Mouse (Mus musculus): Measurements from ENCODE around the gene Krtap3-3. TPM values are rescaled to one million over a fixed set of nuclear protein-coding genes. Genes with fewer than 3 reads are reported as not detected.
A peak's percentile ranks its signal among the peaks of the same experiment; 100 is the strongest.
"Not testable (repeated sequence)": the region's sequence is repeated elsewhere in the genome, so short reads cannot be mapped to it uniquely, and the experiment has no call there.

The Krtap3-3 gene
- polyA plus RNA-seq (2012; rRNA removed): not detected in 2 replicates

DNA sequence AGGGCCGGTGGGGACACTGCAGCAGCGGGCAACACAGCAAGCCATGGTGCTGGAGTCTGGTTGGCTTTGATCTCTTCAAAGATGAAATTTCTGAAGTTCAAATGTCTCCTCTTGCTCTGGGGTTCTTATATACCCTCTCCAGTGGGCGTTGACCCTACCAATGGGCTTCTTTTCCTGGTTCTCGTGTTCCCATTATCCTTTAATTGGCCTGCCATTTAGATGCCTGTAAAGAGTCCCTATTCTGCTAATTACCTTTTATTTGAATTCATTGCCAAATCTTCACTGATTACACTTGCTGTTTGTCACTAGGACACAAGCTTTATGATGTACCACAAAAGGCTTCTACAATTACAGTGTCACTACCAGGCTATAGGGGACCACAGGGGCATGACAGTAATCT, at the start of gene Krtap3-3:
Krtap3-3 (minus strand) TSS at position 101 of the 400 bp plus-strand sequence.
- no peak for DNase-seq (ENCODE audit: low spot score)

DNA sequence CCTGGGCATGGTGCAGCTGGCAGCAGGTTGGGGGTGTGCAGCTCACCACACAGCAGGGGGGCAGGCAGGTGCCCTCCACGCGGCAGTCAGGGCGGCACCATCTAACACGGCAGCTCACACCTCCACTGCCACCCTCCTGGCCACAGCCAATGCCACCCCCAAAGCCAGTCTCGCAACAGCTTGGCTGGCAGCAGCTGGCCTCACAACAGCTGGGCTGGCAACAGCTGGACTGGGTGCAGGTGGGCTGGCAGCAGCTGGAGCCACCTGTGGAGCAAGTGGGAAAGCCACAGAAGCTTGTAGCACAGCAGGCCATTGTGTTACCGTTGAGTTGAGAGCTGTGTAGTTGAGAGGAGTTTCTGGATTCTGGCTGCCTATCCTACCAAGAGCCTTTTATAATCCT, 47.1 kb upstream of the Krtap3-3 start, which contains the start of gene Krtap9-3:
Krtap9-3 (minus strand) TSS at position 364 of the 400 bp plus-strand sequence.
- DNase-seq (ENCODE audit: low spot score): not testable (repeated sequence)

DNA sequence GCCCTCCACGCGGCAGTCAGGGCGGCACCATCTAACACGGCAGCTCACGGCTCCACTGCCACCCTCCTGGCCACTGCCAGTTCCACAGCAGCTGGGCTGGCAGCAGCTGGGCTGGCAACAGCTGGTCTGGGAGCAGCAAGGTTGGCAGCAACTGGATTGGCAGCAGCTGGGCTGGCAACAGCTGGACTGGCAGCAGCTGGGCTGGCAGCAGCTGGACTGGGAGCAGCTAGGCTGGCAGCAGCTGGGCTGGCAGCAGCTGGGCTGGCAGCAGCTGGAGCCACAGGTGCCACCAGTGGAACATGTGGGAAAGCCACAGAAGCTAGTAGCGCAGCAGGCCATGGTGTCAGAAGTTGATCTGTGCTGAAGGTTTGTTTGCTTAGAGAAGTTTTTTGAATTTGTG, 40.3 kb upstream of the Krtap3-3 start, which contains the start of gene Krtap1-3:
Krtap1-3 (minus strand) TSS at position 359 of the 400 bp plus-strand sequence.
- DNase-seq (ENCODE audit: low spot score): no peak

DNA sequence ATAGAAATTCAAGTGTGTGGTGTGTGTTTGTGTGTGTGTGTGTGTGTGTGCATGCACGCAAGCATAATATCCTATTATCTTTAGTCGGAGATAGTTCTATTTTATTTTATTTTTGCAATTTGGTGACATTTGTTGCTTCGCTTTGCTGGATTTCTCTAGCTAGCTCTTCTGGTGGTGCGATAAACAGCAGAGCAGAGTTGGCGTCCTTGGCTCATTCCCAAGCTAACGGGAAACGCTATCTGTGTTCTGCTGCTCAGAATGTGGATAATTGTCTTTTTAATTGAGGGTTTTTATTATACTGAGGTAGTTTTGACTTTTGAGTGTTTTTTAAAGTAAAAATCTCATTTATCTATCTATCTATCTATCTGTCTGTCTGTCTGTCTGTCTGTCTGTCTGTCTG, 34.4 kb upstream of the Krtap3-3 start:
- DNase-seq (ENCODE audit: low spot score): no peak

DNA sequence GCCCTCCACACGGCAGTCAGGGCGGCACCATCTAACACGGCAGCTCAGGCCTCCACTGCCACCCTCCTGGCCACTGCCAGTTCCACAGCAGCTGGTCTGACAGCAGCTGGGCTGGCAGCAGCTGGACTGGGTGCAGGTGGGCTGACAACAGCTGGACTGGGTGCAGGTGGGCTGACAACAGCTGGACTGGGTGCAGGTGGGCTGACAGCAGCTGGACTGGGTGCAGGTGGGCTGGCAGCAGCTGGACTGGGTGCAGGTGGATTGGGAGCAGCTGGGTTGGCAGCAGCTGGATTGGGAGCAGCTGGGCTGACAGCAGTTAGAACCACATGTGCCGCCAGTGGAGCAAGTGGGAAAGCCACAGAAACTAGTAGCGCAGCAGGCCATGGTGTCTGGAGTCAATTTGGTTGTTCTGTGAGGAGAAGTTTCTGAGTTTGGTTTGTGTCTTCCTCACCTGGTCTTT, 32.6 kb upstream of the Krtap3-3 start, which contains the start of gene Krtap1-4:
Krtap1-4 (minus strand) TSS at position 410 of the 460 bp plus-strand sequence.
- no peak for DNase-seq (ENCODE audit: low spot score)

DNA sequence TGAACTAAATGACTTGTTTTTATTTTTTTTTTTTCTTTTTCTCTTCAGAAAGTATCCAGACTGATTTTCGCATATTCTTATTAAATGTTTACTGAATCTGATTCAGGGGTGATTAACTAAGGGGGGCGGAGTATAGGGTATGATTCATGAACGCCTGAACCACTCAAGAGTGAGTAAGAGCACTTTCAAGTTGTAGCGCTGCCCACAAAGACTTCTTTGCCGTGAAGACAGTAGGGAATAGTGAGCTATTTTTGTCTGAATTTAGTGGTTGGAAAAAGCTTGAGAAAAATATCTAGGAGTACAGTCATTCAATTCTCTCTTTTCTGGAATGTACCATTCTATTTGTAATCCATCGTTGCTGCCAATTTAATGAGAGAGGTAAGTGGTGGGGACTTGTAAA, 30.9 kb upstream of the Krtap3-3 start:
- DNase-seq (ENCODE audit: low spot score): no peak

DNA sequence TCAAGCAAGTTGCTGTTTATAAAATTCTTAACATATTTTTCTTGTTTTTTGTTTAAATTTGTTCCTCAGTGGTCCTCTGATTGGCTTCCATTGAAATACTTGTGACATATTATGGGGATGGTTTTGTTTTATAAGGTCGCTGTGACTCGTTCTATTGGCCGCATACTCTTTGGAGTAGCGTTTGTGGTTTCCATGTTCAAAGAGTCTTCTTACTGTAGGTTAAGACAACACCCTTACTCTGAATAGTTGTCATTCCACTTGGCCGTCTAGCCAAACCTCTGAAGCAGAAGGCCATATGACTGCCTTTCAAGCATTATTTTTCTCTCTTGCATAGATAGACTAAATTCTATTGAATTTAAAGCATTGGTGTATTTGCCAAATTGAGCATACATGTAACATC, 30.4 kb upstream of the Krtap3-3 start:
- DNase-seq (ENCODE audit: low spot score): no peak

DNA sequence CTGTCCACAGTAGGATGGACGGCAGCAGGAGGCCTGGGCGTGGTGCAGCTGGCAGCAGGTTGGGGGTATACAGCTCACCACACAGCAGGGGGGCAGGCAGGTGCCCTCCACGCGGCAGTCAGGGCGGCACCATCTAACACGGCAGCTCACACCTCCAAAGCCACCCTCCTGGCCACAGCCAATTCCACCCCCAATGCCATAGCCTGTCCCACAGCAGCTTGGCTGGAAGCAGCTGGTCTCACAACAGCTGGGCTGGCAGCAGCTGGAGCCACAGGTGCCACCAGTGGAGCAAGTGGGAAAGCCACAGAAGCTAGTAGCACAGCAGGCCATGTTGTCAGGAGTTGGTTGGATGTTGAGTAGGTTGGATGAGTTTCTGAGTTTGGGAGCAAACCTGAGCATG, 30.0 kb upstream of the Krtap3-3 start, which contains the start of gene Krtap1-5:
Krtap1-5 (minus strand) TSS at position 381 of the 400 bp plus-strand sequence.
- DNase-seq (ENCODE audit: low spot score): no peak

DNA sequence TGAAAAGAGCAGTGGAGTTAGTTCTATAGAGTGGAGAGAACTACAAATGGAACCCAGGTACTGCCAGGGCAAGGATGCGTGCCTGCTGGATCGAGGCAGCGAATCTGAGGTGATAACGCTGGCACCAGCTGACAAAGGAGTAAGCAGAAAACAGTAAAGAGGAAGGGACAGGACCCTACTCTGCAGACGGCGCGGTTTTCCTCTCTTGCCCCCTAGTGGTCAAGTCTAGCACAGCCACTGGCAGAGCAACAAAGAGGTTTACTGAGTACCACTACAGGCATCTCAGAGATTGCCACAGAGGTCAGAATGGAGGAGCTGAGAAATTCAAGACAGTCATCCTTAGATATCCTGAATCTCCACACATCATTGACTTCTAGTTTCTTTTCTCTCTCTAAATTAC, 23.4 kb upstream of the Krtap3-3 start:
- peak; percentile 54 for DNase-seq (ENCODE audit: low spot score)

DNA sequence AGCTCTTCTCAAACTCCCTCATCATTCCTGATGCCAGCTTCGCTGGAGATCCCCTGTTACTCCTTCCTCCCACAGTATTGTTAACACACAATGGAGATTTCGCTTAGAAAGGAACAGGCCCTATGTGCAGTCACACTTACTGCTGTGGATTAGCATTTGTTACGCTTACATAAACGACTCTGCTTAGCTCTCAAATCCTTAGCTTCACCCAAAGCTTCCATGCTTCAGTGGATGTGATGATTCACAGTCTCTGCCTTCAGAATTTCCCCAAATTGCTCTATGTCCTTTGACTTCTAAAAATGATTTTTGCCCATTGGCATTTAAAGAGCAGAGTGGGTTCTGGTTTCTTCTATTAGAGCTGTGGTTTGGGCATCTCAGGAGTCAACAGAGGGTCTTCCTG, 22.5 kb upstream of the Krtap3-3 start:
- DNase-seq (ENCODE audit: low spot score): no peak

DNA sequence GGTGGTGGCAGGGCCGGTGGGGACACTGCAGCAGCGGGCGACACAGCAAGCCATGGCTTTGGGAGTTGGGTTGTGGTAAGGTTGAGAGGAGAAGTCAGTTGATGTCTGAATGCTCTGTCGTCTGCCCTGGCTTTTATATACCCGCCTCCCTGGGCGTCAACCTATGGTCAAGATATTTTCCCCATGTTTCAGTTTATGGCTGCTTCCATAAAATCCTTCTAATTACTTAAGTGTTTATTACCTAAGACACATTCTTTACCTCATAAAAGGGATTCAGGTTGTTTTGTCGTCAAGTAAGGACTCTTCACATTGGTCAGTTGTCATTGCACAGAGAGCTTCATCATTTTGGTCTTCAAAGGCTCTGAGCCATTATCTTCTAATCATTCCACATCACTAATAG, 15.9 kb upstream of the Krtap3-3 start, which contains the start of gene Krtap3-1:
Krtap3-1 (minus strand) TSS at position 101 of the 400 bp plus-strand sequence.
- DNase-seq (ENCODE audit: low spot score): no peak

DNA sequence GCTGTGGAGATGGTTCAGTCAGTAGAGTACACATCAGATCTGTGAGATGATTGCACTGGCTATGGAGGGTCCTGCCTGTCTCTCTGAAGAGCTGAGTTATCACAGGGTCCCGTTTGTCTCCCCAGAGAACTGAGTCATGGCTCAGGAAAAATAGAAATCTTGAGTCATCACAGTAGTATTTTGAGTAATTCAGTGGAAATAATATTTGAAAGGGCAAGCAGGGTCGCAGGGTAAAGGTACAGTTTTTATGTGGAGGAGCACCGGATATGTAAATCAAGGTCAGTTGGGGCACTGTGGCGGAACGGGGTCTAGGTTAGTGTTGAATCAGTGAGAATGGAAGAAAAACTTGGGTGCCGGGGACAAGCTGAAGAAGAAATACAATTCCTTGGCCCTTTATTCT, 11.9 kb upstream of the Krtap3-3 start:
- DNase-seq (ENCODE audit: low spot score): no peak

DNA sequence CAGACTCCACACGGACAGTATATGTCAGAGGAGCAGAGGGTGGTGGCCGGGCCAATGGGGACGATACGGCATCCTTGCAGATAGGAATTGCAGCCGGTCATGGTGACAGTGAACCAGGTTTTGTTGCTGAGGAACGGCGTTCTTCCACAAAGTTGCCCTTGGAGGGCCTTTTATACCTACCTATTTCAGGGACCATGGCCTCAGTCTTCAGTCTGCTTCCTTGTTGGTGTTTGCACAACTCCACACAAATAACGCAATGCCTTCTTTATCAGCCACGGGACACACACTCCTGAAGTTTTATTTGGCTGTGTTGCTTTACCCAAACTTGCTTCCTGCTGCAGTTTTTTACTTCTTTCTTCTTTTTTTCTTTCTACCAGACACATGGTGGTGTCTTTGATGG, 8.7 kb upstream of the Krtap3-3 start, which contains the start of gene Gm11939:
Gm11939 (minus strand) TSS at position 101 of the 400 bp plus-strand sequence.
- DNase-seq (ENCODE audit: low spot score): no peak

DNA sequence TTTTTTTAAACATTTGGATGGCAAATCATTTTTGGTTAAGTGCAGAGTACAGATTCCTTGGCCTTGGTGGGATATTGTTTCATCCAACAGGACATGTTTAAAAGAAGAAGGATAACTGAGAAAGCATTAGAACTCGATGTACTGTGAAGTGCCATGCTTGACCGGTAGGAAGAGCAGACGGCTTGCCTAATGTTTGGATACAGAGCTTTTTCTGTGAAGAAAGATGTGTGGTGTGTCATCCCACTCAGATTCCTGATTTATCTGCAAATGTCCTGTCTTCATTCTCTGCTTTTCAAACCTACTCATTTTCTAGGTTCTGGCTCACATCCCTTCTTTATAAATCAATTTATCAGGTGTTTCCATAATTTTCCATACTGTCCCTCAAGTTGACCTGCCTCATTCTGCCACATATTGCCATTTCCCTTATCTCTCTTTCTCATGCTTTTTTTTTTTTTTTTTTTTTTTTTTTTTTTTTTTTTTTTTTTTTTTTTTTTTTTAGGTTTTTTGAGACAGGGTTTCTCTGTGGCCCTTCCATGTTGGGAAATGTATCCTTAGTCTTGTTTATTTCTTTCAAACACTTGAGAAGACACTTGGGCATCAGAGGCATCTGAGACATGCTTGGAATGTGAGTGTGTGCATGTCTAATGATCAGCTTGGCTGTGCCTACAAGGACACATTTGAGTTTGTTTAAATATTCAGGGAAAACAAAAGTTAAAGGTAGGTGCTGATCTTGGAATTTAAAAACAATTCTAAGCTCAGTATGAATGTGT, 7.5 kb upstream of the Krtap3-3 start:
- DNase-seq (ENCODE audit: low spot score): no peak

DNA sequence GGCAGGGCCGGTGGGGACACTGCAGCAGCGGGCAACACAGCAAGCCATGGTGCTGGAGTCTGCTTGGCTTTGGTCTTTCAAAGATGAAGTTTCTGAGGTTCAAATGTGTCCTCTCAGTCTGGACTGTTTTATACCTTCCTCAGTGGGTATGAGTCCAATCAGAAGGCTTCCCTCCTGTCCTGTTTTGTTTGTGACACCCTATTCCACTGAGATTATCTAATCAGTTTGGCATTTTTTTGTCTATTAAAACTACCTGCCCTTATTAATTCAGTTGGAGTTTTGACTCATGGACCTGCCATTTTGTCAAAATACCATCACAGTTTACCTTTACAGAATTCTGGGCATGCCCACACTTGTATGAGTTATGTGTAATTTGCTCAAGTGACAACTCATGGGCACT, 6.1 kb upstream of the Krtap3-3 start, which contains the start of gene Krtap3-2:
Krtap3-2 (minus strand) TSS at position 101 of the 400 bp plus-strand sequence.
- DNase-seq (ENCODE audit: low spot score): no peak

DNA sequence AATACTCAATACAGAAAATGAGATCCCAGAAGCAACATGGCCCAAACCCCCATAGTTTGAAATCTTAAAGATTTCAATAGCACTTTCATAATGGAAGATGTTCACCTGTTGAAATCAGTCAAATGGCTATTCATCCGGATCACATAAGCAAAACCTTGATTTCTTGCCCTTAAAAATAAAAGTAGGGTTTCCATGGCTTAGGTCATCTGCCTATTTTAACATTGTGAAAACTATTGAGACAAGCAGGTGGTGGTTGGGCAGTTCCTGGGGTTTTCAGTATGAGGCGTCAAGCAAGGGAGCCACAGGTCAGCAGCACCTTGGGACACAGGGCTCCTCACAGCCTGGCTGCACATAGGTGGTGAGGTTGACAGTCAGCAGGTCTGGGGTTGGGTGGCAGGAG, 5.5 kb upstream of the Krtap3-3 start:
- DNase-seq (ENCODE audit: low spot score): no peak

DNA sequence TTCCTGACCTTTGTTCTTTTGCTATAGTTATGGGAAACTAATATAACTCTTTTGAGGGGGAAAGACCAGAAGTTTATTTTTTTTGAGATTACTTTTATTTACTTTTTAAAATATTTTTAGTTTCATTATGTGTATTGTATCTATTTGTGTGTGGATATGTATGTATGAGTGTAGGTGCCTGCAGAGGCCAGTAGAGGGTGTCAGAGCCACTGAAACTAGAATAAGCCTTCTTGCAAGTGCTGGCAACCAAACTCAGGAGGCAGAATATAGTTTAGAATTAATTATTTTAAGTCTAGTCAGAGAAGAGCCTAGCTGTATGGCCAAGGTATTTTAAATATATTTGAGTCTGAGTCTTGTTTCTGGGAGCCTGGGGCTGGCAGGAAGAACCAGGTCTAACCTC, 2.8 kb downstream of the Krtap3-3 start:
- DNase-seq (ENCODE audit: low spot score): no peak

DNA sequence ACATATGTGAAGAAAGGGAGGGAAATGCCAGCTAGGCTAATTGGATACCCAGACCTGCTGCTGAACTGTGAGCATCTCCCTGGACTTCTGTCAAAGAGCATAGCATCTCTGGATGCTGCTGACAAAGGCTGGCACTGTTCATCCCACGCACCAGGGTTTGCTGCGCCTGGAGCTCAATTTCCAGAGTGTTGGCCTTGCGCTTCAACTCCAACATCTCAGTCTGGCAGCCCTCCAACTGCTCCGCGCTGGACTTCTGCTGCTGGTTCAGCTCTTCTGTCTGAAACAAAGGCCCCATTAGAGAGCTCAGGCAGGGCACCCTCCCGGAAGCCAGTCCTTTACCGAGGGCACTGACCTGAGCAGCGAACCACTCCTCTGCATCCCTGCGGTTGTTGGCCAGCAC, 10.9 kb downstream of the Krtap3-3 start:
- no peak for DNase-seq (ENCODE audit: low spot score)

DNA sequence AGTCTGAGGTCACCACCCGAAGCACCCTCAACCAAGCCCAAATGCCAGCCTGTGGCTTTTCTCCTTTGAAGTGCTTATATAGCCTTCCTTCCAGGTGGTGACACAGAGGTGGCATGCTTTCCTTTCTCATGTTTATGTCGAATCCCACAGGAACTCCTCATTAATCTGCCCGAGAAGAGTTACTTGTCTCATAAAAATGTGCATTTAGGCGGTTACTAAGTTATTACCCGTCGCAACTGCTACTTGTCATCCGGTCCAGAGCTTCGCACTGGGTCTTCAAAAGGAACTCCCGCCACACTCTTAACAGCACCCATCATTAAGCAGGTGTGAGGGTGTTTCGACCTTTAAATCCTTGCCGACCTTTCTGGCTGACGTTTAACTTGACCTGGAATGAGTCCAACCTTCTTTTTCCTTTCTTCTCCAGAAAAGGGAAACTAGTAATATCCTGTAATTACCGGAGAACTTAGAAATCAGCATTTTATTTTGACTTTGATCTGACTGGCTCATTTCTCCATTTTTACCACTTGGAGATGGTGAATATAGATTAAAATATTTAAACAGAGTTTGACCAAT, 29.3 kb downstream of the Krtap3-3 start, which contains the start of gene Krt39:
Krt39 (minus strand) TSS at position 51 of the 573 bp plus-strand sequence.
- no peak for DNase-seq (ENCODE audit: low spot score)

DNA sequence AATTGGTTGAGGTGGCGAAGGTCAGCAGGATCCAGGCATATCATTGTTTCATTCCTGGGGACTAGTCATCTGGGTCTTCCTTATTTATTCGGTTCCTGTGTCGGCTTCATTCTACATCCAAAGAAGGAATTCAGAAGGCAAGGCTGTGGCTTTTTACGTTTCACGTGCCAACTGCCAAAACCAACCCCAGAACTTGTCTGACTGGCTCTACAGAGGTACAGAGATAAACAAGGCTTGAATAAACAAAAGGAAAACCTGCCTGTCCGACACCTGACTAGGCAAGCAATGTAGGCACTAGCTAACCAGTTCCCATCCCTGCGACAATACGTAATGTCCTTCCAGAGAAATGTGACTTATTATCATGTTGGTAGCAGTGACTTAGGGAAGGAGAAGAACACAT, 36.6 kb downstream of the Krtap3-3 start:
- DNase-seq (ENCODE audit: low spot score): no peak
